Mouse (Mus musculus) kidney, adult 2 months (tissue): Measurements from ENCODE around the gene Tet3.

Experiments used
- CTCF ChIP-seq: fragments of 200-500 bp; conservative IDR thresholded peaks from 2 replicates; pipeline ENCODE4 v1.5.1; 2011; ENCODE audit warnings: low read depth, mild to moderate bottlenecking, control low read depth, low read length, moderate library complexity, mixed read lengths; ENCODE audit not compliant: insufficient read depth, insufficient read length
- POLR2A ChIP-seq: fragments of 200-500 bp; IDR thresholded peaks from one replicate; pipeline ENCODE4 v1.6.1; 2011; ENCODE audit warnings: low read depth, low read length, control low read depth

DNA sequence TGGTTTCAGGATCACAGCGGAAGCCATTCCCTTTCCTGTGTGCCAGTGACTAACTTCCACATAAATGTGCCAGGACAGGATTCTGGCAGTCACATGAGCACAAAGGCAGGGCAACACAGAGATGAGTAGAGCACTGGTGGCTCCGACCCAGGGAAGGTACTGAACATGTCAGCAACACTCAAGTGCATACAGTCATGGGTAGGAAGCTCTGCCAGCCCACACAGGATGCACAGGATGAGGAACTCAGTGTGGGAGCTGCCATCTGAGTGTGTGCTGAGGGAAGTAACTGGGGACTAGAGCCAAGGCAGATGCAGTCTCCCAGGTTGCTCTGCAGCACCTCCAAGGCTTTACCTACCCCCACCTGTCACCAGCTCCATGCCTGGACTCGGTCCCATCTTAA lies 43.8 kb upstream of the Tet3 start:
- TF ChIP-seq POLR2A, result no peak
- no peak for TF ChIP-seq CTCF
